Mouse (Mus musculus): ENCODE data around the gene Vmn2r18. TPM values are rescaled to one million over a fixed set of nuclear protein-coding genes. Genes with fewer than 3 reads are reported as not detected.
A peak's percentile ranks its signal among the peaks of the same experiment; 100 is the strongest.

Vmn2r18 gene
- polyA plus RNA-seq (2012; rRNA removed): 0.04 TPM in 1 of 2 replicates, not detected in the other

DNA sequence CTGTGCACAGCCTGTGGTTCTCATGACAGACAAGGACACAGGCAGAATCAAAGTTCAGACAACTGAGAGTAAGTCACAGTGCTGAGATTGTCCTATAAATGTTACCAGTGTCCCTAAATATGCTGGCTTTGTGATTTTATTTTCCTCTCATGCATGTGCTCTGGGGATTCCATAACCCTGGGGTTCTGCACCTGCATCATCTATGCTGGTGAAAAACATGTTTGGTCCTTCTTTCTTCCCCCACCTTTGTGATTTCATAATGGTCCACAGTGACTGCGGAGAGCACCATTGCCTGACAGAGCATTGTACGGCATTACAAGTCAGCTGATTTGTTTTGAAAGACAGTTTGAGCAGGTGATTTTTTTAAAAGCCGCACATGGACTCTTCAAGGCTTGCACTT lies at the start of gene Vmn2r18:
Gene Vmn2r18, minus strand, starts transcription at position 101 of the 400 bp plus-strand sequence.
- H3K36me3 ChIP-seq (ENCODE audit: control insufficient read depth, insufficient read depth, low read length): no peaks in the 10 kb centered on the region
- WGBS: 92% methylated on average over 3 of the region's 3 CpGs
- no peak within 1 kb of the TSS for H3K27ac ChIP-seq (ENCODE audit: control insufficient read depth, insufficient read depth, low read length)
- H3K4me1 ChIP-seq (replicated peaks; ENCODE audit: control insufficient read depth, insufficient read depth, low read length): no peaks in the 10 kb centered on the region
- H3K27me3 ChIP-seq (ENCODE audit: control insufficient read depth, insufficient read depth, low read length): no peaks in the 10 kb centered on the region
- no peak for DNase-seq
- TF ChIP-seq CTCF (IDR thresholded peaks at IDR 0.05; ENCODE audit: borderline replicate concordance, control insufficient read depth, extremely low read depth, insufficient read depth, low read length, poor library complexity) (no peak), POLR2A (IDR thresholded peaks at IDR 0.05; ENCODE audit: control insufficient read depth, extremely low read depth, insufficient read depth, low read length, poor library complexity) (no peak)
- no peak within 1 kb of the TSS for H3K4me3 ChIP-seq (ENCODE audit: control insufficient read depth, insufficient read depth, low read length)

GRCm38 (mm10) chr5:151651411-151651784 lies 45.6 kb upstream of the Vmn2r18 start:
- Histone ChIP-seq H3K4me3 (ENCODE audit: control insufficient read depth, insufficient read depth, low read length) (no peak overlapping the region), H3K27me3 (ENCODE audit: control insufficient read depth, insufficient read depth, low read length) (no peaks in the 10 kb centered on the region), H3K4me1 (replicated peaks; ENCODE audit: control insufficient read depth, insufficient read depth, low read length) (0 out of 2 replicates have a peak, but pooled peaks cover 2% of the 10 kb centered on the region), H3K36me3 (ENCODE audit: control insufficient read depth, insufficient read depth, low read length) (peaks cover 12% of the 10 kb centered on the region), H3K27ac (ENCODE audit: control insufficient read depth, insufficient read depth, low read length) (no peak overlapping the region)
- TF ChIP-seq POLR2A (IDR thresholded peaks at IDR 0.05; ENCODE audit: control insufficient read depth, extremely low read depth, insufficient read depth, low read length, poor library complexity) (no peak), CTCF (IDR thresholded peaks at IDR 0.05; ENCODE audit: borderline replicate concordance, control insufficient read depth, extremely low read depth, insufficient read depth, low read length, poor library complexity) (no peak)
- WGBS: 59% methylated on average over 3 of the region's 3 CpGs
- no peak for DNase-seq

GRCm38 (mm10) chr5:151650700-151651410 lies 45.0 kb upstream of the Vmn2r18 start, which contains the start of gene Rfc3:
Gene Rfc3 (minus strand): TSS chr5:151651242.
- under 1% methylated on average over 42 of the region's 42 CpGs for WGBS
- Histone ChIP-seq H3K36me3 (ENCODE audit: control insufficient read depth, insufficient read depth, low read length) (peaks cover 17% of the 10 kb centered on the region), H3K4me1 (replicated peaks; ENCODE audit: control insufficient read depth, insufficient read depth, low read length) (0 out of 2 replicates have a peak, but pooled peaks cover 2% of the 10 kb centered on the region), H3K27me3 (ENCODE audit: control insufficient read depth, insufficient read depth, low read length) (no peaks in the 10 kb centered on the region), H3K27ac (ENCODE audit: control insufficient read depth, insufficient read depth, low read length) (no peak within 1 kb of the TSS), H3K4me3 (ENCODE audit: control insufficient read depth, insufficient read depth, low read length) (peak within 1 kb of the TSS; percentile 99)
- DNase-seq: peak; percentile 94
- TF ChIP-seq POLR2A (IDR thresholded peaks at IDR 0.05; ENCODE audit: control insufficient read depth, extremely low read depth, insufficient read depth, low read length, poor library complexity) (0 out of 2 replicates have a peak, but pooled peaks have one; percentile 52), CTCF (IDR thresholded peaks at IDR 0.05; ENCODE audit: borderline replicate concordance, control insufficient read depth, extremely low read depth, insufficient read depth, low read length, poor library complexity) (peak; percentile 73)

- 94% methylated on average over 7 of the region's 7 CpGs for WGBS
- DNase-seq: peak; percentile 29
- Histone ChIP-seq H3K4me3 (ENCODE audit: control insufficient read depth, insufficient read depth, low read length) (no peak overlapping the region), H3K27ac (ENCODE audit: control insufficient read depth, insufficient read depth, low read length) (no peak overlapping the region), H3K36me3 (ENCODE audit: control insufficient read depth, insufficient read depth, low read length) (peaks cover 53% of the 10 kb centered on the region), H3K4me1 (replicated peaks; ENCODE audit: control insufficient read depth, insufficient read depth, low read length) (no peaks in the 10 kb centered on the region), H3K27me3 (ENCODE audit: control insufficient read depth, insufficient read depth, low read length) (no peaks in the 10 kb centered on the region)
- TF ChIP-seq CTCF (IDR thresholded peaks at IDR 0.05; ENCODE audit: borderline replicate concordance, control insufficient read depth, extremely low read depth, insufficient read depth, low read length, poor library complexity): no peak
- TF ChIP-seq POLR2A (IDR thresholded peaks at IDR 0.05; ENCODE audit: control insufficient read depth, extremely low read depth, insufficient read depth, low read length, poor library complexity): no peak
These were observed 39.0 kb upstream of the Vmn2r18 start for GRCm38 (mm10) chr5:151644845-151645244.

DNA sequence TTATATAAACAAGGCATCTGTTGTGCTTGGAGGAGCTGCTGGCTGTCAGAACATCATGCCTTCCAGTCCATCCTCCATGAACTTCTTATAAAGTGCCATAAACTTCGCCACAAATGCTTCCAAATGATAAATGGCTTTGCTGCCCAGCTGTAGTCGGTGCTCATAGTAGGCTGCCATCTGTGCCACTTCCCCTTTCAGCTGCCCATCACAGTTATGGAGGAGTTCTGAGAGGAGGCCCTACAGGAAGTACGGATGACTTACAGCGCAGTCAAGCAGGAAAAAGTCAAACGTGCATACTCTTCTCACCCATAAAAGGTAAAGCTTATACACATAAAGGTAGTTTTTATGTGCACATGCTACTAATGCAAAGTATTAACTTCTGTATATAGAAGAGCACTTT lies 37.0 kb upstream of the Vmn2r18 start:
- peaks cover 52% of the 10 kb centered on the region for H3K36me3 ChIP-seq (ENCODE audit: control insufficient read depth, insufficient read depth, low read length)

GRCm38 (mm10) chr5:151642102-151642501 lies 36.3 kb upstream of the Vmn2r18 start:
- Histone ChIP-seq H3K27ac (ENCODE audit: control insufficient read depth, insufficient read depth, low read length) (no peak overlapping the region), H3K36me3 (ENCODE audit: control insufficient read depth, insufficient read depth, low read length) (peaks cover 46% of the 10 kb centered on the region), H3K4me3 (ENCODE audit: control insufficient read depth, insufficient read depth, low read length) (no peak overlapping the region), H3K27me3 (ENCODE audit: control insufficient read depth, insufficient read depth, low read length) (no peaks in the 10 kb centered on the region), H3K4me1 (replicated peaks; ENCODE audit: control insufficient read depth, insufficient read depth, low read length) (no peaks in the 10 kb centered on the region)
- 95% methylated on average over 1 of the region's 1 CpGs for WGBS
- no peak for DNase-seq
- no peak for TF ChIP-seq CTCF (IDR thresholded peaks at IDR 0.05; ENCODE audit: borderline replicate concordance, control insufficient read depth, extremely low read depth, insufficient read depth, low read length, poor library complexity)
- TF ChIP-seq POLR2A (IDR thresholded peaks at IDR 0.05; ENCODE audit: control insufficient read depth, extremely low read depth, insufficient read depth, low read length, poor library complexity): no peak

More for the DNA sequence above, 37.0 kb upstream of the Vmn2r18 start:
- Histone ChIP-seq H3K4me3 (ENCODE audit: control insufficient read depth, insufficient read depth, low read length) (no peak overlapping the region), H3K4me1 (replicated peaks; ENCODE audit: control insufficient read depth, insufficient read depth, low read length) (no peaks in the 10 kb centered on the region), H3K27me3 (ENCODE audit: control insufficient read depth, insufficient read depth, low read length) (no peaks in the 10 kb centered on the region), H3K27ac (ENCODE audit: control insufficient read depth, insufficient read depth, low read length) (no peak overlapping the region)
- no peak for DNase-seq
- WGBS: 58% methylated on average over 5 of the region's 5 CpGs
- TF ChIP-seq POLR2A (IDR thresholded peaks at IDR 0.05; ENCODE audit: control insufficient read depth, extremely low read depth, insufficient read depth, low read length, poor library complexity) (no peak), CTCF (IDR thresholded peaks at IDR 0.05; ENCODE audit: borderline replicate concordance, control insufficient read depth, extremely low read depth, insufficient read depth, low read length, poor library complexity) (no peak)

All from thymus, adult 2 months (tissue).